Mouse (Mus musculus): ENCODE data around the gene Olfr1396. TPM values are rescaled to one million over a fixed set of nuclear protein-coding genes. Genes with fewer than 3 reads are reported as not detected.

The Olfr1396 gene
- polyA plus RNA-seq, 1 experiment from 2014 or later: not detected

DNA sequence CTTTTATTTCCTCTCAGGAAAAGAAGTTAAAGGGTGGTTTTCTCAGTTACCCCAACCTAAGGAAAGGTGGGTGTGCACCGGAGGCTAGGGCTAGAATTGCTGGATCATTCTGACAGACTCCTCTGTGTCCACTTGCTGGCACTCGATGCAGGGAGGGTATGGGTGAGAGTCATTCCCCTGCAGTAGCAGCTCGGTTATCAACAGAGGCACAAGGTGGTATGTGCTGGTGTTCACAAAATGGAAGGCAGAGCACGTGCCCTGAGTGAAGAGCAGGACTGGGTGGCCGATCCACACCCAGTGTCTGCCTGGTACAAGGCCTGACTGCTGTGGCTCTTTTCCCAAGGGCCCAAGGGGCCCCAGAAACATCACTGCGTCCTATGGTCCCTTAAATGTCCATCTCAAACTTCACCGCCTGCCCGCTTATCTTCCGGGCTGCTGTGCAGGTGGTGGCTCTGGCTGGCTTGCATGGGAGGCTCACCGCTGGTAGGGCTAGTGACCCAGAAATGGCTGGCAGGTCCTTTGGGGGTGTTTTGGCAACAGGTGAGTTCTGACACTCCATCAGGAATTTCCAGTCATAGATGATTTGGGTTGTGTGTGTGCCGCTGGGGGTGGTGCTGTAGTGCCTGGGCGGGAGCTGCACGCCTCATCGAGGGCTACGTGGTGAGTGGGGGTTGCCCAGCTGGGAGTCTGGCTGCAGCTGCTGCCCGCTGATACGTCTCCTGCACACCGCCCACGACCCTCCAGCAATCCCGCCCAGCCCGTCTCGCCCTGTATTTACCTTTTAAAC is 26.7 kb downstream of the Olfr1396 start:
- Histone ChIP-seq H3K9ac (replicated peaks; ENCODE audit: low read depth) (no peak overlapping the region), H3K9me3 (ENCODE audit: low read length) (no peaks in the 10 kb centered on the region), H3K4me1 (ENCODE audit: insufficient read depth, low read depth, low read length) (peaks cover 10% of the 10 kb centered on the region; the same call in 1 of the 2 replicates), H3K4me3 (ENCODE audit: low read depth, low read length) (peak overlapping the region; percentile 18; the same call in 1 of the 2 replicates), H3K27me3 (replicated peaks; ENCODE audit: insufficient read depth, low read length) (no peaks in the 10 kb centered on the region), H3K4me2 (replicated peaks; ENCODE audit: low read depth, low read length) (peak overlapping the region; percentile 54), H3K27ac (ENCODE audit: low read length) (no peak overlapping the region; the same call in 1 of the 2 replicates), H3K36me3 (ENCODE audit: insufficient read depth, low read length) (no peaks in the 10 kb centered on the region)
- ATAC-seq: peak; percentile 73
- TF ChIP-seq CTCF (IDR thresholded peaks at IDR 0.05): no peak
- TF ChIP-seq EP300 (IDR thresholded peaks at IDR 0.05): no peak
- 37% methylated on average over 22 of the region's 22 CpGs for WGBS
- DNase-seq (ENCODE audit: low spot score): peak; percentile 48

DNA sequence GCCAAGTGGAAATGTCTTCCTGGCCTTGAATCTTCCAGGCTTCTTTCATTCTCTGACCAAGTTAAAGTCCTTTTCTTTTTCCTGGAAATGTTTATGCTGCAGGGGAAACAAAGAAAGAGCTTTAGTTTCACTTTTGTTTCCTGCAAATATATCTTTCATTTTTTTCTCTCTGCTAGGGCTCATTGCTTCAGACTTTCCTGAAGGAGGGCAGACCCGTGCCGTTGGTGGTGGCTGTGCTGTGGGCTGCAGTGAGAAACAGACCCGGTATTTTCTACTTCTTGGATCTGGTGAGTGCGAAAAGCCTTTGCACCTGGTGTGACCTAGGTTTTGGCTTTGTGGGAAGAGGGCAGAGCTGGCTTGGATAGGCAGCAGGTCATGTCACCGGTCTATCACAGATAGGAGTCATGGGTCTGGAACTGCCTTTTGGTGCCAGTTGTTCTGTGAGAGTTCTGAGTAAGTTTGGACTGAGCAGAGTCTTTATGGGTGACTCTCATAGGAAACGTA is 27.8 kb downstream of the Olfr1396 start:
- no peak for ATAC-seq
- TF ChIP-seq EP300 (IDR thresholded peaks at IDR 0.05) (no peak), CTCF (IDR thresholded peaks at IDR 0.05) (no peak)
- no peaks in the 10 kb centered on the region for H3K27me3 ChIP-seq (replicated peaks; ENCODE audit: insufficient read depth, low read length)
- no peaks in the 10 kb centered on the region for H3K9me3 ChIP-seq (ENCODE audit: low read length)
- H3K4me2 ChIP-seq (replicated peaks; ENCODE audit: low read depth, low read length): peak overlapping the region; percentile 46
- DNase-seq (ENCODE audit: low spot score): peak; percentile 41
- peak overlapping the region; percentile 23; the same call in 1 of the 2 replicates for H3K9ac ChIP-seq (replicated peaks; ENCODE audit: low read depth)
- peak overlapping the region; percentile 19; the same call in 1 of the 2 replicates for H3K4me3 ChIP-seq (ENCODE audit: low read depth, low read length)
- peak overlapping the region; percentile 63 for H3K27ac ChIP-seq (ENCODE audit: low read length)
- H3K36me3 ChIP-seq (ENCODE audit: insufficient read depth, low read length): no peaks in the 10 kb centered on the region
- H3K4me1 ChIP-seq (ENCODE audit: insufficient read depth, low read depth, low read length): peaks cover 10% of the 10 kb centered on the region; the same call in 1 of the 2 replicates
- 58% methylated on average over 6 of the region's 6 CpGs for WGBS

DNA sequence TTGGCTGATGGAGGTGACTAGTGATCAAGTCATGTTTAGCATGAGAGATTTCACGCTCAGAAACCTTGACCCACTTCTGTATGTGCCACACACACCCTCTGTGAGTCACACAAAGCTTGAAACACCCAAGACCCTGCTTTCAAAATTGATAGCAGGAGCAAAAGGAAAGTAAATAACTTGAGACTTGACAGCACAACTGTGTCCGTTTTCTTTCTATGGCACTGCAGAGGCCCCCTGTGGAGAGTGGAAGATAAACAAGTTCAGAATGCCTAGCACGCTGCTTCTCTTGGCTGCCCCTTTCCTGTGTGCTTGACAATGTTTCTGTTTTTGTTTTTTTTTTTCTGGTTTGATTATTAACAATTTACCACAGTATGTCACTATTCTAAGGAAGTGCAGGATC is 29.8 kb downstream of the Olfr1396 start:
- Histone ChIP-seq H3K27me3 (replicated peaks; ENCODE audit: insufficient read depth, low read length) (no peaks in the 10 kb centered on the region), H3K4me1 (ENCODE audit: insufficient read depth, low read depth, low read length) (peaks cover 10% of the 10 kb centered on the region; the same call in 1 of the 2 replicates), H3K36me3 (ENCODE audit: insufficient read depth, low read length) (no peaks in the 10 kb centered on the region), H3K9me3 (ENCODE audit: low read length) (no peaks in the 10 kb centered on the region), H3K4me3 (ENCODE audit: low read depth, low read length) (no peak overlapping the region), H3K27ac (ENCODE audit: low read length) (no peak overlapping the region), H3K4me2 (replicated peaks; ENCODE audit: low read depth, low read length) (no peak overlapping the region), H3K9ac (replicated peaks; ENCODE audit: low read depth) (no peak overlapping the region)
- ATAC-seq (peak; percentile 44; the same call in 1 of the 2 replicates), DNase-seq (ENCODE audit: low spot score) (peak; percentile 50)
- TF ChIP-seq EP300 (IDR thresholded peaks at IDR 0.05) (peak; percentile 44; the same call in 1 of the 2 replicates), CTCF (IDR thresholded peaks at IDR 0.05) (peak; percentile 58)
- WGBS: 19% methylated on average over 3 of the region's 3 CpGs

DNA sequence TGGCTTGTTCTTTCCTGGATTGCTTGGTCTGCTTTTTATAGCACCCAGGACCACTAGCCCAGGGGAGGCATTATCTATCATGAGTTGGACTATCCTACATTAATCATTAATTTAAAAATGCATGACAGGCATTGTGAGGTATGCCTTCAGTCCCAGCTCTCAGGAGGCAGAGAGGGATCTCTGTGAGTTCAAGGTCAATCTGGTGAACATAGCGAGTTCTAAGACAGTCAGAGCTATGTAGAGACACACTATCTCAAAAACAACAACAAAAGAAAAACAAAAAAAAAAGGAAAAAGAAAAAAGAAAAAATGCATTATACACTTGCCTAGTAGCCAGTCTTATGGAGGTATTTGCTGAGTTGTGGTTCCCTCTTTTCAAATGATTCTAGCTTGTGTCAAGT is 30.3 kb downstream of the Olfr1396 start:
- DNase-seq (ENCODE audit: low spot score) (no peak), ATAC-seq (no peak)
- Histone ChIP-seq H3K36me3 (ENCODE audit: insufficient read depth, low read length) (no peaks in the 10 kb centered on the region), H3K4me2 (replicated peaks; ENCODE audit: low read depth, low read length) (no peak overlapping the region), H3K4me1 (ENCODE audit: insufficient read depth, low read depth, low read length) (peaks cover 10% of the 10 kb centered on the region; the same call in 1 of the 2 replicates), H3K27ac (ENCODE audit: low read length) (no peak overlapping the region), H3K4me3 (ENCODE audit: low read depth, low read length) (no peak overlapping the region), H3K27me3 (replicated peaks; ENCODE audit: insufficient read depth, low read length) (no peaks in the 10 kb centered on the region), H3K9ac (replicated peaks; ENCODE audit: low read depth) (no peak overlapping the region), H3K9me3 (ENCODE audit: low read length) (no peaks in the 10 kb centered on the region)
- WGBS: 80% methylated on average over 1 of the region's 1 CpGs
- TF ChIP-seq EP300 (IDR thresholded peaks at IDR 0.05): no peak
- TF ChIP-seq CTCF (IDR thresholded peaks at IDR 0.05): no peak

DNA sequence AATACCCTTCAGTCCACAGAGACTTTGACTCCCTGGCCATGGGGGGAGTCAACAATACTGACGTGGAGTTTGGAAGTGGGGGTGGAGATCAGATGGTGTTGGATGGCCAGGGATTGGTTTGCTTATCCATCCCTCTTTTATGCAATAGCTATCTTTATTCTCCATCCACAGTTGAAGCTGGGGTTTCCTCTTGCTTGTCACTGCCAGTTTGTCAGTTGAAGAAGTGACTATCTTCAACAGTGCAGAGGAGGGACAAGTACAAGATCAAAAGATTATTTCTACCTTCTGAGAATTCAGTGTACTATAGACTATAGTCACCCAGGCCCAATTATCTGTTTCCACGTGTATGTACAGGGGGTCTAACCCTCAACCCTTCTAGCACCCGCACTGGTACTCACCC is 30.9 kb downstream of the Olfr1396 start:
- Histone ChIP-seq H3K4me2 (replicated peaks; ENCODE audit: low read depth, low read length) (no peak overlapping the region), H3K4me1 (ENCODE audit: insufficient read depth, low read depth, low read length) (peaks cover 10% of the 10 kb centered on the region; the same call in 1 of the 2 replicates), H3K36me3 (ENCODE audit: insufficient read depth, low read length) (no peaks in the 10 kb centered on the region), H3K9me3 (ENCODE audit: low read length) (no peaks in the 10 kb centered on the region), H3K9ac (replicated peaks; ENCODE audit: low read depth) (no peak overlapping the region), H3K27me3 (replicated peaks; ENCODE audit: insufficient read depth, low read length) (no peaks in the 10 kb centered on the region), H3K4me3 (ENCODE audit: low read depth, low read length) (no peak overlapping the region), H3K27ac (ENCODE audit: low read length) (no peak overlapping the region)
- ATAC-seq (no peak), DNase-seq (ENCODE audit: low spot score) (no peak)
- 79% methylated on average over 3 of the region's 3 CpGs for WGBS
- TF ChIP-seq EP300 (IDR thresholded peaks at IDR 0.05): no peak
- no peak for TF ChIP-seq CTCF (IDR thresholded peaks at IDR 0.05)

DNA sequence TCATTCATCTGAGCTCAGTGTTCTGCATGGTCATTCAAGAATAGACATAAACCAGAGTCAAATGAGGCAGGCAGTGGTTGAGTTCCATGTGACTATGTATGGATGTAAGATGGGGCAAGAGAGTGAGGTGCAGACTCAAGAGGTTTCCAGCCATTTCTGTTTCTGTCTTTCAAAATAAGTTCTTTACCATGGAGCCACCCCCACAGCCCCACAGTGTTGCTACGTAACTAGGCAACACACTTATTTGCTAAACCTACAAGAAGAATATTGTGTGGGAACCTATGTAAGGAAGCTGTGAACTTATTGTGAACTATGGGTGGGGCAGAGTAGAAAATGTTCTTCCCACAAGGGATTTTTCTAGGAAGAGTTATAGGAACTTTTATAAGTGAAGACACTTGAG is 31.5 kb downstream of the Olfr1396 start:
- Histone ChIP-seq H3K27ac (ENCODE audit: low read length) (no peak overlapping the region), H3K9ac (replicated peaks; ENCODE audit: low read depth) (no peak overlapping the region), H3K4me3 (ENCODE audit: low read depth, low read length) (no peak overlapping the region), H3K9me3 (ENCODE audit: low read length) (no peaks in the 10 kb centered on the region), H3K4me2 (replicated peaks; ENCODE audit: low read depth, low read length) (no peak overlapping the region), H3K27me3 (replicated peaks; ENCODE audit: insufficient read depth, low read length) (no peaks in the 10 kb centered on the region), H3K4me1 (ENCODE audit: insufficient read depth, low read depth, low read length) (peaks cover 7% of the 10 kb centered on the region; the same call in 1 of the 2 replicates), H3K36me3 (ENCODE audit: insufficient read depth, low read length) (no peaks in the 10 kb centered on the region)
- WGBS: 78% methylated on average over 1 of the region's 1 CpGs
- peak; percentile 66 for ATAC-seq
- peak; percentile 60 for DNase-seq (ENCODE audit: low spot score)
- no peak for TF ChIP-seq CTCF (IDR thresholded peaks at IDR 0.05)
- TF ChIP-seq EP300 (IDR thresholded peaks at IDR 0.05): peak; percentile 82

Data from lung, postnatal 0 days (tissue).